Mouse (Mus musculus) heart, adult 2 months (tissue): ENCODE measurements around the gene Mest.

Experiments
- CTCF ChIP-seq: fragments of 200-600 bp; IDR thresholded peaks from 2 replicates; pipeline ENCODE4 v1.8.1; 2022; ENCODE audit warnings: antibody characterized with exemption, mild to moderate bottlenecking, moderate library complexity
- EP300 ChIP-seq: fragments of 200-500 bp; IDR thresholded peaks from 2 replicates; pipeline ENCODE4 v1.6.1; 2011; ENCODE audit warnings: low read depth, low read length, control low read depth; ENCODE audit not compliant: insufficient read depth

DNA sequence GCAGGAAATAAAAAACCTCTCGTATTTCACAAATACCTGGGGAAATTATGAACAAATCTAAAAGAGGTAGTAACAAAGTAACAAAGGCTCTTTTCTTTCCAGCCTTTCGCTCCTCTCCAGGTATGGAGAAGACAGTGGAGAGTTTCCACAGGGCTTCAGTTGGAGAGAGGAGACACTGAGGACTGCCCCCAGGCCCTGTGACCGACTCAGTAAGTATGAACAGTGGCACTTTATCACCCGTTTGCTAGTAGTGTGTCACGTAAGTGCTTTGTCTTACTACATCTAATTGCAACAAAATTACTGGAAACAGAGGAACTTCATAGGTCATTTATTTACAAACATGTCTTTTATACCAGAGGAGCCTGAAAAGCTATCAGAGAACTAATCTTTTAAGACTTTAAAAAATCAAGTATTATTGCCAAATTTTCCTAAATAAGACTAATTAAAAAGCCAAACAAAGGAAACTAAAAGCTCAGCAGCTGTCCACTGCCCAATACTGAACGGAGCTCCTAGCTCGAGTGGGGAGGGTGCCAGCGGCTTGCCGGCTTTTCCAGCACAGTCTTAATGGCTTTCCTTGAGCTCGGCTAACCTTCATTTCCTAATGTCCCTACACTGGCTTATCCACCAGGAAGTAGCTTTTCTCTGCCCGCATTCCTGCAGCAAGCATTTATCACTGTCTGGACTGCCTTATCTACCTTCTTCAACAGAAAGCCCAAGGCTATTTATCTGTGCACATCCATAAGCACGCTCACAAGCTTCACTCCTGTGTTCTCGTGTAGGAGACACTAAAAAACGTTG lies 49.4 kb upstream of the Mest start:
- TF ChIP-seq CTCF, result no peak
- no peak for TF ChIP-seq EP300
